Mouse (Mus musculus): ENCODE measurements around the gene Chrd.
A peak's percentile ranks its signal among the peaks of the same experiment; 100 is the strongest.

The Chrd gene

DNA sequence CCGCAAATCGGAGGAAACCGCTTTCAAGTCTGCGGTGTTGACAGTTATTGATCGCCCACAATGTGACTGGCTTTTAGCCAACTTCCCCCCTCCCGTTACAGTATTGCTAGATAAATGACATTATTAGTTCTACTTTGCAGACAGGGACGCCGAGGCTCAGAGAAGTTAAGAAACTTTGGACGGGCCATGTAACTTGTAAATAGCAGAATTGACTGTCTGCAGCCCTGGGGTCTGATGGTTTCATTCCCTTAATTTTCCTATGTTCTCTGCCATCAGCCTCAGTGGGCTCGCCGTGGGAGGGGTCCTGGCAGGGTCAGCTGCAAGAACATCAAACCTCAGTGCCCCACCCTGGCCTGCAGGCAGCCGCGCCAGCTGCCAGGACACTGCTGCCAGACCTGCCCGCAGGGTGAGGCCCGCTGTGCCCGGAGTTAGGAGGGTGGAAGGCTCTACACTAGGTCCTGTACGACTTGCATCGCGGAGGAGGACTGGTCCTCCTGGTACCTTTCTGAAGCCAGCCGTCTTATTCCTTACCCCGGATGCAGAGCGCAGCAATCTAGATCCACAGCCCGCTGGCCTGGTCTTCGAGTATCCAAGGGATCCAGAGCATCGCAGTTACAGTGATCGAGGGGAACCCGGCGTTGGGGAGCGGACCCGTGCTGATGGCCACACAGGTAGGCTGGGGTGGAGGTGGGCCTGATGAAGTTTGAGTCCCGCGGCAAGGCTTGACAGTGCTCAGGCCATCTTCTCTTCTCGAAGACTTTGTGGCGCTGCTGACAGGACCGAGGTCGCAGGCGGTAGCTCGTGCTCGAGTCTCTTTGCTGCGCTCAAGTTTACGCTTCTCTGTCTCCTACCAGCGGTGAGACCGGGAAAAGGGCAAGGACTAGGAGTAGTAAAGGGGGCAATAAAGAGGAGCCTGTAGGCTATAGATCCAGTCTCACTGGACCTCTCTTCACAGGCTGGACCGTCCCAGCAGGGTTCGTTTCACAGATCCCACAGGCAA is 1.1 kb downstream of the Chrd start, which contains the start of gene Thpo:
Gene Thpo (minus strand): TSS at position 781 of the 1,000 bp plus-strand sequence.
- no peak for DNase-seq (ENCODE audit: low spot score)

- no peak for DNase-seq (ENCODE audit: low spot score)
These were observed 2.7 kb downstream of the Chrd start for GRCm38 (mm10) chr16:20735651-20736050.

- no peak for DNase-seq (ENCODE audit: low spot score)
These were observed 3.2 kb downstream of the Chrd start for GRCm38 (mm10) chr16:20736168-20736567.

DNA sequence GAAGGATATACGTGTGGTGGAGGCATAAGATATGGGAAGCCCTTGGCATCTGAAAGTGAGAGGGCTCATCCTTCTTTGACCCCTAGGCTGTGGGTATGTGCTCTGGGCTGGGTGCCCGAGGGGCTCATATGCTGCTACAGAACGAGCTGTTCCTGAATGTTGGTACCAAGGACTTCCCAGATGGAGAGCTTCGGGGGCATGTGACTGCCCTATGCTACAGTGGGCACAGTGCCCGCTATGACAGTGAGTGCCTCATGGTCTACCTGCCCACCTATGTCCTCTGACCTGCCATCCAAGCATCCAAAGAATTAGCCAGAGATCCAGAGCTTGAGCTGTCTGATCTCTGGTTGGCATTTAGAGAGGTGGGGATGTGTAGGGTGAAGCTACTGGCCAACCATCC is 3.9 kb downstream of the Chrd start:
- no peak for DNase-seq (ENCODE audit: low spot score)

DNA sequence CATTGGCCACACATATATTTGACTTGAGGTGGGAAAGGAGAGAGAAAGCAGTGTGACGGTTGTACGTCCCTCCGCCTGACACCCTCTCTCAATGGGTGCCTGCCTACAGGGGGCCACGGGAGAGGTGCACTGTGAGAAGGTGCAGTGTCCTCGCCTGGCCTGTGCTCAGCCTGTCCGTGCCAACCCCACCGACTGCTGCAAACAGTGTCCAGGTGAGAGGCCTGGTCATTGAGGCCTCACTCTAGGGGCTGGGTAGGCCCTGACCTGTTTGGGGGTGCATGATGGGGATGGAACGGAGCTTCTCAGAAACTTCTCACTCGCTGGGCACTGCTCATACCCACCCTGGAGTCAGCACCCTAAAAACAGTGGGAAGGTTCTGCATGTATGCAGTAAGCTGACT is 6.9 kb downstream of the Chrd start:
- no peak for DNase-seq (ENCODE audit: low spot score)

DNA sequence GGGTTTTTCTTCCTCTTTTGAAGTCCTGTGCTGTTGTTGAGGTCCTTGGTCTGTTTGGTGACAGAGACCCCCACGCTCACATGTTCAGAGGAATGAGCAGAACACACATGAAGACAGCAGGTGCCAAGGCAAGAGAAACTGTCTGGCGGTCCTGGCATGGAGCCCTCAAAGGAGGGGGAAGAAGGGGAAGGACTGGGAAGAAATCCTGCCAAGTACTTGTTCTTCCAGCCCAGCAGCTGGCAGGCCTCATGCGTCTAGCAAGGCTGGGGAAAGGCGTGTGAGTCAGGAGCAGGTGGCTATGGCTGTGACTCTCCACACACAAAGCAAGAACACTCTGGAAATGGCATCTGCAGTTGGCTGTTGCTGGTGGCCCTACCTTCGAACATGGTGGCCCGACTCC is 13.7 kb downstream of the Chrd start:
- DNase-seq (ENCODE audit: low spot score) = peak; percentile 81

DNA sequence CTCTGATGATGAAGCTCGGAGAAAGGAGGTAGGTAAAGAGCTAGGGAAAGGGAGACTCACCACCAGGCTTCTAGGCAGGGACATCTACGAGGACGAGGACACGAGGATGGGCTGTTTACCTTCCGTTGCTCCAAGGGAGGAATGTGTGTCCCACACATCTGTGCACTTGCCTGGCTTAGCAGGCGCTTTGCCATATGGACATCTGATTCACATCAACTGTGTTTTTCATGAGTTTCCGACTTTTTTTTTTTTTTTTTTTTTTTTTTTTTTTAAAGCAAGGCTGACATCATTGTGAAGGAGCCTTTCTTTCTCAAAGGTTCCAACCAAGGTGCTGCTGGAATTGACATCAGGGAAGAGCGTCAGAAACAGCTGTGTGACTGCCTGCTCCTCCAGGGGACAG is 17.6 kb downstream of the Chrd start:
- no peak for DNase-seq (ENCODE audit: low spot score)

DNA sequence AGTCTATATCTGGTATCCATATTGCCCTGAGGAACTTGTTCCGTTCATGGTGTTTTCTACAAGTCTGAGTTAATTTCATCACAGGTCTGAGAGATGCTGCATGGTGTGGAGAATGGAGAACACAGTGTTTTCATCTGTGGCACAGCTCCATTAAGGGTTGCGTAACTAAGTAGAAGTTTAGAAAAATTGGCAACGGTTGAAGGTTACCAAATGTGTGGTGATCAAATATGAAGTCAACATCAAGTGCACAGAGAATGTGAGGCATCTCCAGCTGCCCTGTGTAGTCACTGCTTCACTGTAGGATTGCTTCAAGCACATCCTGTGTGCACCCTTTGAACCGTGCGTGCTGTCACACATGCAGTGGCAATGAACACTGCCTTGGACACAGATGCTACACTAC is 23.1 kb downstream of the Chrd start:
- DNase-seq (ENCODE audit: low spot score) = peak; percentile 45

- DNase-seq (ENCODE audit: low spot score) = no peak
These were observed 24.5 kb downstream of the Chrd start for GRCm38 (mm10) chr16:20757385-20757784.

DNA sequence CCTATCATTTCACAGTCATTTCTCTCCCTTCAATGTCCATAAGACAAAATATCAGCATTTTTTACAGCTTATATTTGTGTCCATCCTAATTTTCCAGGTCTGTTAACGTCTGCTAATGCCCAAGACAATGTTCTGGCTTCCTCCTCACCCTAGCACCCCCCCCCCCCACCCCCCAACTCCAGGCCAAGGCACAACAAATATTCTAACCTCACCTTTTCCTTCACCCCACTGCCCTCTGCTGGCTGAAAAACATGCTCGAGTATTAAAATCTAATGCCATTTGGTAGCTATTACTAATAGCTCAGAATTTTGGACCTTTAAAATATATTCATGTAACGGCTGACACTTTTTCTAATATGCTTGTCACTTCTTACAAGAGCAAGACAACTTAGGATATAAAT is 28.8 kb downstream of the Chrd start:
- DNase-seq (ENCODE audit: low spot score) = peak; percentile 61

DNA sequence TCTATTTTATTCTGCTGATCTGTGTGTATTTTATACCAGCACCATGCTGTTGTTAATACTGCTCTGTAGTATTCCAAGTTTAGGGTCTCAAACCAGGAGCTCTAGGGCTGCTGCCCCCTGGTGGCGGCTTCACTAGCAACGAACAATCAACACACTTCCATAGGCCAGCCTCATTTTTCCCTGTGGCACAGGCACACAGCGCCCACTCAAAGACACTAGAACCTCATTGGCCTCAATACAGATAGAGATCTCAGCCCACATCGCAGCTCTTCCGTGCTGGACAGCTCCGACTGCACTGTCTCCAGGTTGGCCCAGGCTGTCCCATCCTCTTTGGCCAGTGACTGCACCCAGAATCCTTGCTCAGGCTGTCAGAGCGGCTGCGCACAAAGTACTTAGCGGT is 32.3 kb downstream of the Chrd start:
- peak; percentile 25 for DNase-seq (ENCODE audit: low spot score)

GRCm38 (mm10) chr16:20775021-20775420 is 42.1 kb downstream of the Chrd start:
- DNase-seq (ENCODE audit: low spot score) = no peak

DNA sequence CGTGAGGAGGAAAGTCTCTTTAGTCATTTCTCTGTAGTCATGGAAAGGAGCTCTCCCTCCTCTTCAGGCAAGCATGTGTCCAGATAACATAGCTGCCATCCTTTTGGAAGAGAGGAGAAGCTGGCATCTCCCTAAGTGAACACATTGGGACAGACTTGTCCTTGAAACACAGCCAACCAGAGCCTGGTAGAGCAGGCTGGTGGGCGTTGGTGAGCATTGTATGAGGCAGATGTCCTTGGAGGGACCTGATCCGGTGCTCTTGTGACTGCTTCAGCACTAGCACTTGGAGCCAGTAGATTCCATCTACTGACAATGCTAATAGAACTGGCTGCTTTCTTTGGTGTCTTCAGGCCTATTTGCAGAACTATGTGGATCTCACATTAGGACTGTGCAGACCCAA is 46.9 kb downstream of the Chrd start:
- no peak for DNase-seq (ENCODE audit: low spot score)

DNA sequence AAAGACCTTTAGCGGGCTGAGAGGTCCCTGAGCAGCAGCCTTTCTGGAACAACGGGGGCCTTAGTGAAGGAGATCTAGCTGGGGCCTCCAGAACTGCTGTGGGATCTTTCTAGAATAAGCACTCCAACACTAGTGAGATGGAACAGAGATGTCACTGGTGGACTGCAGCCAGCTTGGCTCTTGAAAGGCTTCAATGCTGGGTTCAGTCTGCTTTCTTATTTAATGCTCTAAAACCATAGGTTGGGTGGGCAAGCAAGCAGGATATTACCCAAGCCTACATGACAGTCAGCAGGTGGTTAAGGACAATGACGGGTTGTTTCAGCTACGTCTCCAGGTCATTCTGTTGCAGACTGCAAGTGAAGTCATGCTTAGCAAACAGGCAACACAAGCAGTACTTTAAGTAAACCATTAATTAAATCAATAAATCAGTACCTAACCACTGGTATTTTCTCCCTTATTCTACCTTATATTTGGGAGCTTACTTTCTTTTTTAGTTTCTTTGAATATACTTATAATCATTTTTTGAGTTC is 48.2 kb downstream of the Chrd start:
- DNase-seq (ENCODE audit: low spot score) = no peak

- no peak for DNase-seq (ENCODE audit: low spot score)
These were observed 51.0 kb downstream of the Chrd start for GRCm38 (mm10) chr16:20783891-20784290.

GRCm38 (mm10) chr16:20784754-20785153 is 51.8 kb downstream of the Chrd start:
- DNase-seq (ENCODE audit: low spot score) = no peak

DNA sequence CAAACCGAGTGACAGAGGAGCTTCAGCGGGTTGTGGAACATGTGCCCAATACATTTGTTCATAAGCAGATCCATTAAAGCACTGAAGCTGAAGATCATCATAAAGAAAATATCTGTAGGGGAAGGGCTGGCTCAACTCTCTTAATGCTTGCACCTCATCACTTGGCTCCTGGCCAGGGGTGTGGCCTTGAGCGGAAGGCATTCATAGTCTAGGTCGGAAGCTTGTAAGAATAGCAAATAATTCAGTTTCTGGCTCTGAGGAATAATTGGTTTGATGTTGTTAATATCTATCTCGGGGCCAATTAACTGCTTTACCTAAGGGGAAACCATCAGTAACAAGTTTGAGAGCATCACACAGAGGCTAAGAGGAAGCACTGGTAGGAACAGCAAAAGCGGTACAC is 53.6 kb downstream of the Chrd start:
- no peak for DNase-seq (ENCODE audit: low spot score)

DNA sequence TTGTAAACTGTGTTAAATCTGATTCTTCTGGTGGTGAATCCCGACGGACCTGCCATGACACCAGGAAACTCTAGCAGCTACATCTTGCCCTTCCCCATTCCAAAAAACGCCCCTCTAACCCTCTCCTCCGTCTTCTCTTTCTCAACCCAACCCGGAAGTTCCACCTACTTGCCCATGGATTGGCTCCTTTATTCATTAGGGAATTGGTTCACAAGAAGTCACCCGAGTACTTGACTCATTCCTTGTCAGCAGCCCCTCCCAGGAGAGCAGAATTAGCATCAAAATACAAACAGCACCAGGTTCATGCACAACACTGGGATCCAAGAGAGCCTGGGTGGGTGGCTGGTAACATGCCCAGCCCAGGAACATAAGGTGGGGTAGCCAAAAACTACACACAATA is 58.9 kb downstream of the Chrd start:
- DNase-seq (ENCODE audit: low spot score) = no peak

Data from urinary bladder, postnatal 14 days (tissue).